Mouse (Mus musculus): Measurements from ENCODE around the gene Gne. TPM values are rescaled to one million over a fixed set of nuclear protein-coding genes. Genes with fewer than 3 reads are reported as not detected.

The Gne gene
- polyA plus RNA-seq, 1 experiment from 2014 or later, result 27.3 TPM

GRCm38 (mm10) chr4:44042429-44042828 lies 41.5 kb downstream of the Gne start:
- Histone ChIP-seq H3K4me2 (ENCODE audit: low read length) (no peak overlapping the region), H3K4me1 (ENCODE audit: control insufficient read depth, insufficient read depth, low read depth, low read length) (no peaks in the 10 kb centered on the region), H3K9me3 (ENCODE audit: control insufficient read depth, low read length) (no peaks in the 10 kb centered on the region), H3K4me3 (ENCODE audit: low read length) (no peak overlapping the region), H3K36me3 (ENCODE audit: control insufficient read depth, insufficient read depth, low read length) (peaks cover 25% of the 10 kb centered on the region), H3K27ac (ENCODE audit: low read depth, low read length) (no peak overlapping the region), H3K27me3 (replicated peaks; ENCODE audit: control insufficient read depth, insufficient read depth, low read length) (no peaks in the 10 kb centered on the region), H3K9ac (ENCODE audit: low read depth, low read length) (no peak overlapping the region)
- WGBS, result 90% methylated on average over 5 of the region's 5 CpGs
- no peak for ATAC-seq

- no peak for ATAC-seq
- Histone ChIP-seq H3K4me1 (ENCODE audit: control insufficient read depth, insufficient read depth, low read depth, low read length) (no peaks in the 10 kb centered on the region), H3K27ac (ENCODE audit: low read depth, low read length) (no peak overlapping the region), H3K9ac (ENCODE audit: low read depth, low read length) (no peak overlapping the region), H3K4me3 (ENCODE audit: low read length) (no peak overlapping the region), H3K4me2 (ENCODE audit: low read length) (no peak overlapping the region), H3K36me3 (ENCODE audit: control insufficient read depth, insufficient read depth, low read length) (peaks cover 32% of the 10 kb centered on the region), H3K27me3 (replicated peaks; ENCODE audit: control insufficient read depth, insufficient read depth, low read length) (no peaks in the 10 kb centered on the region), H3K9me3 (ENCODE audit: control insufficient read depth, low read length) (no peaks in the 10 kb centered on the region)
- WGBS, result 92% methylated on average over 4 of the region's 4 CpGs
Observed at GRCm38 (mm10) chr4:44040802-44041201, 43.2 kb downstream of the Gne start.

GRCm38 (mm10) chr4:44036455-44036854 lies 47.5 kb downstream of the Gne start:
- H3K27ac ChIP-seq (ENCODE audit: low read depth, low read length), result no peak overlapping the region
- H3K4me2 ChIP-seq (ENCODE audit: low read length), result no peak overlapping the region
- H3K9me3 ChIP-seq (ENCODE audit: control insufficient read depth, low read length), result no peaks in the 10 kb centered on the region
- no peak overlapping the region for H3K9ac ChIP-seq (ENCODE audit: low read depth, low read length)
- 74% methylated on average over 5 of the region's 5 CpGs for WGBS
- no peak overlapping the region for H3K4me3 ChIP-seq (ENCODE audit: low read length)
- peaks cover 34% of the 10 kb centered on the region for H3K36me3 ChIP-seq (ENCODE audit: control insufficient read depth, insufficient read depth, low read length)
- no peaks in the 10 kb centered on the region for H3K27me3 ChIP-seq (replicated peaks; ENCODE audit: control insufficient read depth, insufficient read depth, low read length)
- H3K4me1 ChIP-seq (ENCODE audit: control insufficient read depth, insufficient read depth, low read depth, low read length), result no peaks in the 10 kb centered on the region
- no peak for ATAC-seq

GRCm38 (mm10) chr4:44031521-44031920 lies 52.5 kb downstream of the Gne start:
- ATAC-seq, result peak; percentile 27; the same call in 1 of the 2 replicates

GRCm38 (mm10) chr4:44029661-44030066 lies 54.3 kb downstream of the Gne start:
- Histone ChIP-seq H3K27ac (ENCODE audit: low read depth, low read length) (no peak overlapping the region; the same call in 1 of the 2 replicates), H3K9me3 (ENCODE audit: control insufficient read depth, low read length) (no peaks in the 10 kb centered on the region), H3K36me3 (ENCODE audit: control insufficient read depth, insufficient read depth, low read length) (peaks cover 50% of the 10 kb centered on the region), H3K4me1 (ENCODE audit: control insufficient read depth, insufficient read depth, low read depth, low read length) (no peaks in the 10 kb centered on the region), H3K27me3 (replicated peaks; ENCODE audit: control insufficient read depth, insufficient read depth, low read length) (no peaks in the 10 kb centered on the region), H3K4me2 (ENCODE audit: low read length) (no peak overlapping the region), H3K4me3 (ENCODE audit: low read length) (no peak overlapping the region), H3K9ac (ENCODE audit: low read depth, low read length) (no peak overlapping the region)
- WGBS, result 85% methylated on average over 15 of the region's 15 CpGs
- peak; percentile 65; the same call in 1 of the 2 replicates for ATAC-seq

More at GRCm38 (mm10) chr4:44031521-44031920, 52.5 kb downstream of the Gne start:
- H3K4me2 ChIP-seq (ENCODE audit: low read length), result no peak overlapping the region
- no peaks in the 10 kb centered on the region for H3K27me3 ChIP-seq (replicated peaks; ENCODE audit: control insufficient read depth, insufficient read depth, low read length)
- H3K27ac ChIP-seq (ENCODE audit: low read depth, low read length), result no peak overlapping the region; the same call in 1 of the 2 replicates
- H3K9me3 ChIP-seq (ENCODE audit: control insufficient read depth, low read length), result no peaks in the 10 kb centered on the region
- no peak overlapping the region for H3K4me3 ChIP-seq (ENCODE audit: low read length)
- H3K9ac ChIP-seq (ENCODE audit: low read depth, low read length), result no peak overlapping the region
- H3K36me3 ChIP-seq (ENCODE audit: control insufficient read depth, insufficient read depth, low read length), result peaks cover 35% of the 10 kb centered on the region
- H3K4me1 ChIP-seq (ENCODE audit: control insufficient read depth, insufficient read depth, low read depth, low read length), result no peaks in the 10 kb centered on the region
- WGBS, result 77% methylated on average over 5 of the region's 5 CpGs

- Histone ChIP-seq H3K27ac (ENCODE audit: low read depth, low read length) (peak overlapping the region; percentile 7; the same call in 1 of the 2 replicates), H3K36me3 (ENCODE audit: control insufficient read depth, insufficient read depth, low read length) (peaks cover 56% of the 10 kb centered on the region), H3K4me3 (ENCODE audit: low read length) (no peak overlapping the region), H3K9ac (ENCODE audit: low read depth, low read length) (no peak overlapping the region), H3K4me2 (ENCODE audit: low read length) (no peak overlapping the region), H3K9me3 (ENCODE audit: control insufficient read depth, low read length) (no peaks in the 10 kb centered on the region), H3K4me1 (ENCODE audit: control insufficient read depth, insufficient read depth, low read depth, low read length) (no peaks in the 10 kb centered on the region), H3K27me3 (replicated peaks; ENCODE audit: control insufficient read depth, insufficient read depth, low read length) (no peaks in the 10 kb centered on the region)
- WGBS, result 50% methylated on average over 16 of the region's 16 CpGs
- ATAC-seq, result peak; percentile 44; the same call in 1 of the 2 replicates
Observed at GRCm38 (mm10) chr4:44028303-44029135, 55.5 kb downstream of the Gne start.

GRCm38 (mm10) chr4:44025570-44025969 lies 58.4 kb downstream of the Gne start:
- no peak overlapping the region for H3K4me3 ChIP-seq (ENCODE audit: low read length)
- ATAC-seq, result no peak
- no peak overlapping the region for H3K4me2 ChIP-seq (ENCODE audit: low read length)
- H3K36me3 ChIP-seq (ENCODE audit: control insufficient read depth, insufficient read depth, low read length), result peaks cover 58% of the 10 kb centered on the region
- no peaks in the 10 kb centered on the region for H3K27me3 ChIP-seq (replicated peaks; ENCODE audit: control insufficient read depth, insufficient read depth, low read length)
- 97% methylated on average over 6 of the region's 6 CpGs for WGBS
- H3K4me1 ChIP-seq (ENCODE audit: control insufficient read depth, insufficient read depth, low read depth, low read length), result no peaks in the 10 kb centered on the region
- H3K27ac ChIP-seq (ENCODE audit: low read depth, low read length), result no peak overlapping the region
- H3K9me3 ChIP-seq (ENCODE audit: control insufficient read depth, low read length), result no peaks in the 10 kb centered on the region
- no peak overlapping the region for H3K9ac ChIP-seq (ENCODE audit: low read depth, low read length)

GRCm38 (mm10) chr4:44024241-44024640 lies 59.7 kb downstream of the Gne start:
- no peak overlapping the region for H3K4me3 ChIP-seq (ENCODE audit: low read length)
- no peaks in the 10 kb centered on the region for H3K9me3 ChIP-seq (ENCODE audit: control insufficient read depth, low read length)
- no peak overlapping the region for H3K4me2 ChIP-seq (ENCODE audit: low read length)
- no peaks in the 10 kb centered on the region for H3K4me1 ChIP-seq (ENCODE audit: control insufficient read depth, insufficient read depth, low read depth, low read length)
- no peak overlapping the region for H3K9ac ChIP-seq (ENCODE audit: low read depth, low read length)
- no peak for ATAC-seq
- peaks cover 62% of the 10 kb centered on the region for H3K36me3 ChIP-seq (ENCODE audit: control insufficient read depth, insufficient read depth, low read length)
- no peaks in the 10 kb centered on the region for H3K27me3 ChIP-seq (replicated peaks; ENCODE audit: control insufficient read depth, insufficient read depth, low read length)
- H3K27ac ChIP-seq (ENCODE audit: low read depth, low read length), result no peak overlapping the region
- over 99% methylated on average over 6 of the region's 6 CpGs for WGBS

- ATAC-seq, result no peak
- Histone ChIP-seq H3K27ac (ENCODE audit: low read depth, low read length) (no peak overlapping the region), H3K4me2 (ENCODE audit: low read length) (no peak overlapping the region), H3K9me3 (ENCODE audit: control insufficient read depth, low read length) (no peaks in the 10 kb centered on the region), H3K36me3 (ENCODE audit: control insufficient read depth, insufficient read depth, low read length) (peaks cover 66% of the 10 kb centered on the region), H3K27me3 (replicated peaks; ENCODE audit: control insufficient read depth, insufficient read depth, low read length) (no peaks in the 10 kb centered on the region), H3K4me1 (ENCODE audit: control insufficient read depth, insufficient read depth, low read depth, low read length) (no peaks in the 10 kb centered on the region), H3K4me3 (ENCODE audit: low read length) (no peak overlapping the region), H3K9ac (ENCODE audit: low read depth, low read length) (no peak overlapping the region)
- WGBS, result 95% methylated on average over 9 of the region's 9 CpGs
Observed at GRCm38 (mm10) chr4:44023681-44024080, 60.3 kb downstream of the Gne start.

All from hindbrain, embryonic 16.5 days (tissue).